Mouse (Mus musculus): ENCODE results near the gene Plaur. TPM values are rescaled to one million over a fixed set of nuclear protein-coding genes. Genes with fewer than 3 reads are reported as not detected.
A peak's percentile ranks its signal among the peaks of the same experiment; 100 is the strongest.
"Not testable (repeated sequence)": the region's sequence is repeated elsewhere in the genome, so short reads cannot be mapped to it uniquely, and the experiment has no call there.

Plaur gene
- total RNA-seq, 2 experiments from 2014 or later: 2.0 to 3.0 TPM

GRCm38 (mm10) chr7:24478911-24479310 is 16.6 kb downstream of the Plaur start:
- DNase-seq: no peak

- no peak for DNase-seq
Observed at GRCm38 (mm10) chr7:24479685-24480084, 17.4 kb downstream of the Plaur start.

GRCm38 (mm10) chr7:24480121-24480941 is 18.0 kb downstream of the Plaur start:
- DNase-seq: no peak

GRCm38 (mm10) chr7:24480986-24481473 is 18.7 kb downstream of the Plaur start:
- DNase-seq: no peak

- peak; percentile 83 for DNase-seq
Observed at GRCm38 (mm10) chr7:24481474-24482207, 19.4 kb downstream of the Plaur start, which contains the start of gene Cadm4. Gene Cadm4, plus strand, starts transcription at chr7:24482023.

GRCm38 (mm10) chr7:24482208-24483020 is 20.1 kb downstream of the Plaur start:
- DNase-seq: no peak

- DNase-seq: not testable (repeated sequence)
Observed at GRCm38 (mm10) chr7:24483291-24483690, 21.0 kb downstream of the Plaur start.

GRCm38 (mm10) chr7:24485481-24485880 is 23.2 kb downstream of the Plaur start:
- DNase-seq: no peak

GRCm38 (mm10) chr7:24486654-24487130 is 24.4 kb downstream of the Plaur start:
- DNase-seq: no peak

- DNase-seq: no peak
Observed at GRCm38 (mm10) chr7:24487403-24487802, 25.1 kb downstream of the Plaur start.

GRCm38 (mm10) chr7:24488303-24488702 is 26.0 kb downstream of the Plaur start:
- DNase-seq: no peak

- no peak for DNase-seq
Observed at GRCm38 (mm10) chr7:24499856-24500577, 37.7 kb downstream of the Plaur start.

GRCm38 (mm10) chr7:24500929-24501328 is 38.6 kb downstream of the Plaur start:
- peak; percentile 35 for DNase-seq

- no peak for DNase-seq
Observed at GRCm38 (mm10) chr7:24501492-24501891, 39.2 kb downstream of the Plaur start.

- no peak for DNase-seq
Observed at GRCm38 (mm10) chr7:24504004-24504403, 41.7 kb downstream of the Plaur start.

- DNase-seq: no peak
Observed at GRCm38 (mm10) chr7:24504868-24505267, 42.6 kb downstream of the Plaur start.

- no peak for DNase-seq
Observed at GRCm38 (mm10) chr7:24505447-24506064, 43.3 kb downstream of the Plaur start.

- DNase-seq: no peak
Observed at GRCm38 (mm10) chr7:24506065-24506459, 43.8 kb downstream of the Plaur start.

GRCm38 (mm10) chr7:24506476-24506837 is 44.2 kb downstream of the Plaur start:
- DNase-seq: peak; percentile 54

GRCm38 (mm10) chr7:24506838-24507725 is 44.8 kb downstream of the Plaur start, which contains the start of gene Zfp428:
Gene Zfp428, plus strand, starts transcription at chr7:24507006.
- peak; percentile 93 for DNase-seq

All from gastrocnemius, postnatal 10 days (tissue).